Mouse (Mus musculus) liver, embryonic 14.5 days (tissue): ENCODE data around the gene Pigk.

Source experiments
- CTCF ChIP-seq: IDR thresholded peaks from 2 replicates; pipeline ENCODE4 v1.5.1; 2016; ENCODE audit warnings: antibody characterized with exemption, low read depth, control low read depth
- EP300 ChIP-seq: IDR thresholded peaks from 2 replicates; pipeline ENCODE4 v1.6.1; 2016; ENCODE audit warnings: antibody characterized with exemption, low read depth

GRCm38 (mm10) chr3:152888116-152888515 is 174.2 kb downstream of the Pigk start:
- TF ChIP-seq EP300: no peak
- no peak for TF ChIP-seq CTCF
